Mouse (Mus musculus) ES-Bruce4 (cell line): ENCODE results near the gene 0610037L13Rik.

Experiments
- CTCF ChIP-seq: IDR thresholded peaks from one replicate; pipeline ENCODE4 v1.8.1; 2011; ENCODE audit warnings: low read depth, low read length
- EP300 ChIP-seq: IDR thresholded peaks from 2 replicates; pipeline ENCODE4 v1.6.1; 2011; ENCODE audit warnings: low read depth, low read length; ENCODE audit not compliant: insufficient read depth
- POLR2A ChIP-seq: IDR thresholded peaks from one replicate; pipeline ENCODE4 v1.8.1; 2011; ENCODE audit warnings: low read length; ENCODE audit not compliant: insufficient read depth

- TF ChIP-seq POLR2A (peak; percentile 75), CTCF (no peak), EP300 (0 out of 2 replicates have a peak, but pooled peaks have one; percentile 61)
Observed at GRCm38 (mm10) chr4:107889731-107890432, at the start of gene 0610037L13Rik.
